Mouse (Mus musculus): Measurements from ENCODE around the gene Suds3. TPM values are rescaled to one million over a fixed set of nuclear protein-coding genes. Genes with fewer than 3 reads are reported as not detected.

Gene Suds3
- polyA plus RNA-seq, 1 experiment from 2014 or later, result 79.0 TPM

DNA sequence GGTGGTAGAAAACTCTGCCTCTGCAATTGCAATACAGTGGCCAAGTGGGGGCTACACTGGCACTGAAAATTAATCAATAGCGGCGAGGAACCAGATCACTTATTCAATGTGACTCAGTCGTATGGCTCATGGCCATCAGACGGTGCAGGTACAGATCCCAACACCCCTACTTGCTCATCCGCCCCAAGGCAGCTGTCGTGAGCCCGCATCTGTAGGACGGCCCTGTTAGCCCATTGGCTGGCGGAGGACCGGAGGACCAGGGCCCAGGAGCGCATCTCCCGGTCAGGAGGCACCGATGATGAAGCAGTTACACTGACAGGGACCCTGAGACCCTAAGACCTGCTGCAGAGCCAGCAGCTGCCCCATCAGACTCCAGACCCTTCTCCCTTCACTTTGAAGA lies 7.2 kb downstream of the Suds3 start:
- no peak overlapping the region for H3K27ac ChIP-seq
- no peaks in the 10 kb centered on the region for H3K9me3 ChIP-seq (replicated peaks)
- H3K4me3 ChIP-seq, result no peak overlapping the region
- H3K36me3 ChIP-seq (ENCODE audit: poor library complexity, severe bottlenecking), result peaks cover 98% of the 10 kb centered on the region
- WGBS, result 96% methylated on average over 13 of the region's 13 CpGs
- no peak for ATAC-seq
- H3K9ac ChIP-seq, result no peak overlapping the region
- H3K4me1 ChIP-seq, result peaks cover 13% of the 10 kb centered on the region
- no peak overlapping the region for H3K4me2 ChIP-seq
- H3K27me3 ChIP-seq, result no peaks in the 10 kb centered on the region

GRCm38 (mm10) chr5:117108292-117108691 lies 7.6 kb downstream of the Suds3 start:
- Histone ChIP-seq H3K4me2 (no peak overlapping the region), H3K9me3 (replicated peaks) (no peaks in the 10 kb centered on the region), H3K9ac (no peak overlapping the region), H3K4me3 (no peak overlapping the region), H3K27me3 (no peaks in the 10 kb centered on the region), H3K4me1 (peaks cover 13% of the 10 kb centered on the region), H3K27ac (no peak overlapping the region), H3K36me3 (ENCODE audit: poor library complexity, severe bottlenecking) (peaks cover 98% of the 10 kb centered on the region)
- 96% methylated on average over 13 of the region's 13 CpGs for WGBS
- no peak for ATAC-seq

- Histone ChIP-seq H3K4me3 (no peak overlapping the region), H3K36me3 (ENCODE audit: poor library complexity, severe bottlenecking) (peaks cover 97% of the 10 kb centered on the region), H3K27ac (0 out of 2 replicates have a peak overlapping the region, but pooled peaks have one; percentile 6), H3K4me1 (peaks cover 13% of the 10 kb centered on the region), H3K9ac (no peak overlapping the region), H3K9me3 (replicated peaks) (no peaks in the 10 kb centered on the region), H3K27me3 (no peaks in the 10 kb centered on the region), H3K4me2 (no peak overlapping the region)
- 49% methylated on average over 9 of the region's 9 CpGs for WGBS
- ATAC-seq, result no peak
Measured at GRCm38 (mm10) chr5:117105761-117106160, 10.2 kb downstream of the Suds3 start.

DNA sequence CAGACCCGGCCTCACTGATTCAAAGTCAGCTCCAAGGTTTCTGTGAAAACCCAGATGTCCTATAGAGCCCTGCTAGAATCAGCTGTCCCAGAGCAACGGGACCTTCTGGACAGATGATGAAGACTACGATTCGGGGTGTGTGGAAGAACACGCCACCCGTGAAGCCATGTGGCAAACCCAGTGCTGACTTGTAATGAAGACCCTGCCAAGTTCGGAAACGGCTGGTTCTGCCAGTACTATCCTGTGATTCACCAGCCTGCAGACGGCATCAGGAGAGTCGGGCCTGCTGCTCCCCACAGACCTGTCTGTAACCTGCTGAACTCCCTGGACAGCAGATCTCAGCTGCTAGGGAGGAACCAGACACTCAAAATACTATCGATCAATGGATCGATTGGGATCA lies 11.6 kb downstream of the Suds3 start:
- Histone ChIP-seq H3K9ac (no peak overlapping the region), H3K27ac (no peak overlapping the region), H3K36me3 (ENCODE audit: poor library complexity, severe bottlenecking) (peaks cover 99% of the 10 kb centered on the region), H3K27me3 (no peaks in the 10 kb centered on the region), H3K9me3 (replicated peaks) (no peaks in the 10 kb centered on the region), H3K4me2 (no peak overlapping the region), H3K4me1 (peaks cover 13% of the 10 kb centered on the region), H3K4me3 (no peak overlapping the region)
- WGBS, result 94% methylated on average over 12 of the region's 12 CpGs
- no peak for ATAC-seq

GRCm38 (mm10) chr5:117103194-117103929 lies 12.6 kb downstream of the Suds3 start:
- Histone ChIP-seq H3K9me3 (replicated peaks) (no peaks in the 10 kb centered on the region), H3K4me2 (no peak overlapping the region), H3K4me1 (peaks cover 13% of the 10 kb centered on the region), H3K4me3 (no peak overlapping the region), H3K27me3 (no peaks in the 10 kb centered on the region), H3K36me3 (ENCODE audit: poor library complexity, severe bottlenecking) (peaks cover 99% of the 10 kb centered on the region), H3K9ac (no peak overlapping the region), H3K27ac (no peak overlapping the region)
- 97% methylated on average over 20 of the region's 20 CpGs for WGBS
- no peak for ATAC-seq

GRCm38 (mm10) chr5:117099742-117100141 lies 16.2 kb downstream of the Suds3 start:
- ATAC-seq, result no peak
- no peak overlapping the region for H3K4me2 ChIP-seq
- H3K27ac ChIP-seq, result no peak overlapping the region
- no peak overlapping the region for H3K4me3 ChIP-seq
- H3K9ac ChIP-seq, result no peak overlapping the region
- peaks cover 85% of the 10 kb centered on the region for H3K36me3 ChIP-seq (ENCODE audit: poor library complexity, severe bottlenecking)
- H3K4me1 ChIP-seq, result no peaks in the 10 kb centered on the region
- H3K9me3 ChIP-seq (replicated peaks), result no peaks in the 10 kb centered on the region
- WGBS, result 90% methylated on average over 11 of the region's 11 CpGs
- no peaks in the 10 kb centered on the region for H3K27me3 ChIP-seq

- Histone ChIP-seq H3K36me3 (ENCODE audit: poor library complexity, severe bottlenecking) (peaks cover 85% of the 10 kb centered on the region), H3K27ac (no peak overlapping the region), H3K4me3 (no peak overlapping the region), H3K4me2 (no peak overlapping the region), H3K9ac (no peak overlapping the region), H3K9me3 (replicated peaks) (no peaks in the 10 kb centered on the region), H3K4me1 (no peaks in the 10 kb centered on the region), H3K27me3 (no peaks in the 10 kb centered on the region)
- no peak for ATAC-seq
- 80% methylated on average over 5 of the region's 5 CpGs for WGBS
Measured at GRCm38 (mm10) chr5:117099008-117099407, 16.9 kb downstream of the Suds3 start.

- Histone ChIP-seq H3K4me2 (no peak overlapping the region), H3K27ac (no peak overlapping the region), H3K27me3 (no peaks in the 10 kb centered on the region), H3K4me1 (no peaks in the 10 kb centered on the region), H3K36me3 (ENCODE audit: poor library complexity, severe bottlenecking) (peaks cover 86% of the 10 kb centered on the region), H3K9me3 (replicated peaks) (no peaks in the 10 kb centered on the region), H3K4me3 (no peak overlapping the region), H3K9ac (no peak overlapping the region)
- ATAC-seq, result no peak
- 52% methylated on average over 3 of the region's 3 CpGs for WGBS
Measured at GRCm38 (mm10) chr5:117096716-117097115, 19.2 kb downstream of the Suds3 start.

DNA sequence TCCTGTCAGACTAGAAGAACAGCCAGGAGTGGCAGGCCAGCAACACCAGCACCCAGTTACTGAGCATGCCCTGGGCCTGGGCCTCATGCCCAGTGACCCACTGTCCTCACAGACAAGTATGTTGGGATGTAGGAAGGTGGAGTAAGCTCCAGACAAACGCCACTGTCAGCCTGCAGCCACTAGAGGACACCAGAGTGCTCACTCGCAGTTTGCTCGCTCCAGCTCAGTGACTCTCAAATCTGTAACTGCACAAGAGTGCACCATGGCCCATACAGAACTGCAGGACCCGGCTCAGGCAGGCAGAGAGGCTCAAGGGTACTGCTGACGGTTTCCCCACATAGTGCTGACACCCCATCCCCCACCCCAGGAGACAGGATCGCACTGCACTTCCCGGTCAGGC lies 21.5 kb downstream of the Suds3 start:
- no peak overlapping the region for H3K4me3 ChIP-seq
- 55% methylated on average over 7 of the region's 7 CpGs for WGBS
- H3K27me3 ChIP-seq, result no peaks in the 10 kb centered on the region
- no peaks in the 10 kb centered on the region for H3K9me3 ChIP-seq (replicated peaks)
- peaks cover 77% of the 10 kb centered on the region for H3K36me3 ChIP-seq (ENCODE audit: poor library complexity, severe bottlenecking)
- H3K4me1 ChIP-seq, result no peaks in the 10 kb centered on the region
- no peak overlapping the region for H3K9ac ChIP-seq
- no peak overlapping the region for H3K27ac ChIP-seq
- ATAC-seq, result no peak
- no peak overlapping the region for H3K4me2 ChIP-seq

GRCm38 (mm10) chr5:117089786-117090185 lies 26.1 kb downstream of the Suds3 start:
- WGBS, result 27% methylated on average over 5 of the region's 6 CpGs
- H3K27me3 ChIP-seq, result 0 out of 2 replicates have a peak, but pooled peaks cover 7% of the 10 kb centered on the region
- no peaks in the 10 kb centered on the region for H3K9me3 ChIP-seq (replicated peaks)

GRCm38 (mm10) chr5:117089147-117089546 lies 26.8 kb downstream of the Suds3 start:
- Histone ChIP-seq H3K9me3 (replicated peaks) (no peaks in the 10 kb centered on the region), H3K36me3 (ENCODE audit: poor library complexity, severe bottlenecking) (peaks cover 38% of the 10 kb centered on the region), H3K4me3 (no peak overlapping the region), H3K27me3 (0 out of 2 replicates have a peak, but pooled peaks cover 7% of the 10 kb centered on the region), H3K4me1 (peaks cover 8% of the 10 kb centered on the region), H3K27ac (no peak overlapping the region), H3K4me2 (no peak overlapping the region), H3K9ac (no peak overlapping the region)
- 60% methylated on average over 3 of the region's 3 CpGs for WGBS
- ATAC-seq, result no peak

More at GRCm38 (mm10) chr5:117089786-117090185, 26.1 kb downstream of the Suds3 start:
- Histone ChIP-seq H3K27ac (no peak overlapping the region), H3K4me3 (no peak overlapping the region), H3K36me3 (ENCODE audit: poor library complexity, severe bottlenecking) (peaks cover 45% of the 10 kb centered on the region), H3K4me2 (no peak overlapping the region), H3K4me1 (peaks cover 8% of the 10 kb centered on the region), H3K9ac (no peak overlapping the region)
- no peak for ATAC-seq

DNA sequence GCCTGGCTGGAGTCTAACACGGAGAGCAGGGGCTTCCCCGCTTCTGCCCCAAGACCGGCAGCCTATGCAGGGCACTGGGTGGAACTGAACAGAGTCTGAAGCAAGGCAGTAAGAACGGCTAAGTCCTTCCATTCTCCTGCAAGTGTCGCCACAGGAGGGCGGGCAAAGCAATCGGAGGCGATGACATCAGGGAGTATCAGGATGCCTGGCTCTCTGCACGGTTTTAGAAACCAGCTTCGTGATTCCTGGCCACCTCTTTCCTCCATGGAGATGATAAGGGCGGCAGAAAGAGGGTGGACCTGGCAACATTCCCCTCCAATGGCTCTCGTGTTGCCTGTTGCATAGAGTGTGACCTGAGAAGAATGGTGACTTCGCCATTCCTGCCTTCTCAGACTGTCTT lies 28.2 kb downstream of the Suds3 start:
- Histone ChIP-seq H3K36me3 (ENCODE audit: poor library complexity, severe bottlenecking) (peaks cover 24% of the 10 kb centered on the region), H3K27me3 (0 out of 2 replicates have a peak, but pooled peaks cover 7% of the 10 kb centered on the region), H3K9ac (peak overlapping the region; percentile 45), H3K4me1 (peaks cover 8% of the 10 kb centered on the region), H3K4me3 (peak overlapping the region; percentile 17; the same call in 1 of the 2 replicates), H3K9me3 (replicated peaks) (no peaks in the 10 kb centered on the region), H3K4me2 (peak overlapping the region; percentile 49), H3K27ac (no peak overlapping the region)
- ATAC-seq, result no peak
- 2% methylated on average over 13 of the region's 13 CpGs for WGBS

Data from forebrain, embryonic 13.5 days (tissue).